Mouse (Mus musculus): ENCODE data around the gene Crybg2. TPM values are rescaled to one million over a fixed set of nuclear protein-coding genes. Genes with fewer than 3 reads are reported as not detected.

Crybg2 gene
- polyA plus RNA-seq, 1 experiment from 2014 or later, result 17.9 TPM

DNA sequence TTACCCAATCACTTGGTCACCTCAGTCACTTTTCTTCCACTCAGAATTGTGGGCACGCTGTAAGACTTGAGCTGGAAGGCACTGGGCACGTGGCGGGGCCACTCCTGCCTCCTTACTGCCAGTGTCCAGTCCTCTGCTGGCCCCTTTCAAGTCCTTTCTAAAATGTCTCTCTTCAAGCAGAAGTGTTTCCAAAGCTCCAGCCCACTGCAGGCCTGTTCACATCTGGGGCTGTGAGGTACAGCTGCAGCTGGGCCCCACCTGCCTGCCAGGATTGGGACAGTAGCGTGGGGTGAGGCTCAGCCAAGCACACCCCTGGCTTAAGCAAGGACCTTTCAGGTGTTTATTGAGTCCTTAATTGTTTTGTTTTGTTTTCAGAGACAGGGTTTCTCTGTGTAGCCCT is 53.4 kb downstream of the Crybg2 start:
- 0 out of 2 replicates have a peak, but pooled peaks cover 8% of the 10 kb centered on the region for H3K4me1 ChIP-seq (replicated peaks; ENCODE audit: control insufficient read depth, insufficient read depth, low read length)
- H3K27ac ChIP-seq (ENCODE audit: low read depth, low read length), result no peak overlapping the region
- WGBS, result 74% methylated on average over 4 of the region's 4 CpGs
- H3K4me2 ChIP-seq (replicated peaks; ENCODE audit: low read depth), result no peak overlapping the region
- no peak overlapping the region for H3K4me3 ChIP-seq (ENCODE audit: low read depth, low read length)
- TF ChIP-seq CTCF (IDR thresholded peaks at IDR 0.05; ENCODE audit: low read depth), result no peak
- ATAC-seq, result no peak
- no peaks in the 10 kb centered on the region for H3K36me3 ChIP-seq (ENCODE audit: control insufficient read depth, insufficient read depth)
- no peaks in the 10 kb centered on the region for H3K27me3 ChIP-seq (replicated peaks; ENCODE audit: control insufficient read depth, insufficient read depth, low read length)
- no peak overlapping the region for H3K9ac ChIP-seq (ENCODE audit: low read depth, low read length)
- no peaks in the 10 kb centered on the region for H3K9me3 ChIP-seq (ENCODE audit: control insufficient read depth)

DNA sequence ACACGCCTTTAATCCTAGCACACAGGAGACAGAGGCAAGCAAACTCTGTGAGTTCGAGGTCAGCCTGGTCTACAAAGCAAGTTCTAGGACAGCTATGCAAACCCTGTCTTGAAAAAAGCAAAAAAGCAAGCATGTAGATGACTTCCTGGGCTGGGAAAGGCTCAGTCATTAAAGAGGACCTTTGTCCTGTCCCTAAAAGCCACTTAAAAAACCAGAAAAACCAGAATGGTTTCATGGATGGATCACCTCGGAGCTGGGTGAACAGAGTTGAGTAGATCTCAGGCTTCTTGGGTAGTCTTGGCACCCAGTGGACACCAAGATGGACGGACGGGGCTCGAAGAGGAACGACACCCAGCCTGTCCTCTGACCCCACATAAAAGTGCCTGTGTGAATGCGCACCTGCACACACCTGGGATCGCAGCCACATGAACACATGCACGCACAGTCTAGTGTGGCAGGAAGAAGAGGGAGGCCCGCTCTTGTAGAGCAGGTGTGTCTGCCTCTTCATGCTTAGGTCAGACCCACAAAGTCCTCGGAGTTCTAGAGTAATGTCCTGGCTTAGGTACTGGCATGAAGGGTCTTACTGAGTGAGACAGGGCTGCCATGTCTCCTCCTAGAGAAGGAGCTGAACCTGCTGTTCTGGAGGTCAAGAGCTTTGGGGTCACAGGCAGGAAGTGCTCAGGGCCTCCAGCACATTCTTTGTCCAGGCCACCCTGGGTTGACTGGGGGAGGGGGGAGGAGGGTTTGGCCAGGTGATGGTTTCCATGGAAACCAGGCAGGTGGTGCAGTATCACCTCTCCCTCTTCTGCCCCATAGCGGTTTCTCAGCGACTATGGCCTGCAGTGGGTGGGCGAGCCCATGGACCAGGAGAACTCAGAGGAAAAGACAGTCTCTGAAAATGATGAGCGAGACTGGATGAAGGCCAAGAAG is 54.9 kb downstream of the Crybg2 start:
- H3K27ac ChIP-seq (ENCODE audit: low read depth, low read length), result peak overlapping the region; percentile 35; the same call in 1 of the 2 replicates
- H3K9me3 ChIP-seq (ENCODE audit: control insufficient read depth), result no peaks in the 10 kb centered on the region
- H3K9ac ChIP-seq (ENCODE audit: low read depth, low read length), result no peak overlapping the region
- H3K4me3 ChIP-seq (ENCODE audit: low read depth, low read length), result no peak overlapping the region
- ATAC-seq, result peak; percentile 40
- H3K4me1 ChIP-seq (replicated peaks; ENCODE audit: control insufficient read depth, insufficient read depth, low read length), result 0 out of 2 replicates have a peak, but pooled peaks cover 14% of the 10 kb centered on the region
- no peak for TF ChIP-seq CTCF (IDR thresholded peaks at IDR 0.05; ENCODE audit: low read depth)
- H3K36me3 ChIP-seq (ENCODE audit: control insufficient read depth, insufficient read depth), result no peaks in the 10 kb centered on the region
- 54% methylated on average over 16 of the region's 16 CpGs for WGBS
- no peak overlapping the region for H3K4me2 ChIP-seq (replicated peaks; ENCODE audit: low read depth)
- no peaks in the 10 kb centered on the region for H3K27me3 ChIP-seq (replicated peaks; ENCODE audit: control insufficient read depth, insufficient read depth, low read length)

DNA sequence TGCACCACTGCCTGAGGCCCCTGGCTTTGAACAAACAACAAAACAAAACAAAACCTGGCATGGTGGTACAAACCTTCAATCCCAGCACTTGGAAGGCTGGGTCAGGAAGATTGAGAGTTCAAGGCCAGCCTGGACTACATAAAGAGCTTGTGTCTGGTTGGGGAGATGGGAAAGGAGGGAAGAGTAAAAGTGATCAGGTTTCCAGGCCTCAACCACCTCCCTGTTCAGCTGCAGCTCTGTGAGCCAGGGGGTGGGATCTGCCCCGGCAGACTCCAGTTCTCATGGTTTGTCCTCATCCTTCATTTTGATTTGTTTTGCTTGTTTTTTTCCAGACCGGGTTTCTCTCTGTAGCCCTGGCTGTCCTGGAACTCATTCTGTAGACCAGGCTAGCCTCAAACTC is 55.9 kb downstream of the Crybg2 start:
- 81% methylated on average over 2 of the region's 2 CpGs for WGBS
- no peak for TF ChIP-seq CTCF (IDR thresholded peaks at IDR 0.05; ENCODE audit: low read depth)
- H3K9me3 ChIP-seq (ENCODE audit: control insufficient read depth), result no peaks in the 10 kb centered on the region
- H3K27ac ChIP-seq (ENCODE audit: low read depth, low read length), result no peak overlapping the region
- no peaks in the 10 kb centered on the region for H3K27me3 ChIP-seq (replicated peaks; ENCODE audit: control insufficient read depth, insufficient read depth, low read length)
- no peak for ATAC-seq
- H3K4me3 ChIP-seq (ENCODE audit: low read depth, low read length), result no peak overlapping the region
- H3K4me1 ChIP-seq (replicated peaks; ENCODE audit: control insufficient read depth, insufficient read depth, low read length), result peaks cover 19% of the 10 kb centered on the region; the same call in 1 of the 2 replicates
- H3K36me3 ChIP-seq (ENCODE audit: control insufficient read depth, insufficient read depth), result no peaks in the 10 kb centered on the region
- H3K4me2 ChIP-seq (replicated peaks; ENCODE audit: low read depth), result no peak overlapping the region
- no peak overlapping the region for H3K9ac ChIP-seq (ENCODE audit: low read depth, low read length)

- peaks cover 19% of the 10 kb centered on the region; the same call in 1 of the 2 replicates for H3K4me1 ChIP-seq (replicated peaks; ENCODE audit: control insufficient read depth, insufficient read depth, low read length)
- TF ChIP-seq CTCF (IDR thresholded peaks at IDR 0.05; ENCODE audit: low read depth), result no peak
- no peak for ATAC-seq
- H3K4me3 ChIP-seq (ENCODE audit: low read depth, low read length), result no peak overlapping the region
- WGBS, result 59% methylated on average over 8 of the region's 8 CpGs
- no peaks in the 10 kb centered on the region for H3K36me3 ChIP-seq (ENCODE audit: control insufficient read depth, insufficient read depth)
- H3K4me2 ChIP-seq (replicated peaks; ENCODE audit: low read depth), result no peak overlapping the region
- H3K9ac ChIP-seq (ENCODE audit: low read depth, low read length), result no peak overlapping the region
- H3K27ac ChIP-seq (ENCODE audit: low read depth, low read length), result no peak overlapping the region
- no peaks in the 10 kb centered on the region for H3K9me3 ChIP-seq (ENCODE audit: control insufficient read depth)
- no peaks in the 10 kb centered on the region for H3K27me3 ChIP-seq (replicated peaks; ENCODE audit: control insufficient read depth, insufficient read depth, low read length)
Observed at GRCm38 (mm10) chr4:134117012-134117411, 56.4 kb downstream of the Crybg2 start.

DNA sequence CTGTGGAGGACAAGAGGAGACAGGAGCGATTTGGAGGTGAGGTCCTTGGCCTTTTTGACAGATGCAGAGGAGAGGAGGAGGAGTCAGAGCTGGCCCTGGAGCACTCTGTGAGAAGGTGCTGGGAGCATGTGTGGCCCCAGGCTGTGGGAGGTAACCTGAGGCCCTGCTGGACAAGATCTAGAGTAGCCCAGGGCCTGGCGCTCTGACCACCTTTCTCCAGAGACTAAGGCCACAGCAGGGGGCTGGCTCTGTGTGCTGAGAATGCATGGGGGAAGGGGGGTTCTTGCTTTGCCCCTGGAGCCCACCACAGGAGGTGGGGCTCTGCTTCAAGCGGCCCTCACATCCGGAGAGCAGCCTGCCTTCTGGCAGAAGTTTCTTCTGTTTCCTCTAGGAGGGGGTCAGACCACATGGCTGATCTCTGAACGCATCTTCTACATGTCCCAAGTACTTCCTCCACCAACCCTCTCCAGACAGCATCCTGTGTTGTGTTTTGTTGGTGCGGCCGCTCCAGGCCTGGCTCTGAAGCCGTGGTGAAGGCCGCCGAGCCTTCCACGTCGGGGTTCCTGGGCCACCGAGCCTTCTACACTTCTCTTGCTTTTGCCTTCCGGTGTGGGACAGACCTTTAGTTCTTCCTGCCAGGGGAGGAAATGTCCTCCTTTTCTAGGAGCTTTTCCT is 57.6 kb downstream of the Crybg2 start:
- Histone ChIP-seq H3K27me3 (replicated peaks; ENCODE audit: control insufficient read depth, insufficient read depth, low read length) (no peaks in the 10 kb centered on the region), H3K4me1 (replicated peaks; ENCODE audit: control insufficient read depth, insufficient read depth, low read length) (peaks cover 19% of the 10 kb centered on the region; the same call in 1 of the 2 replicates), H3K9ac (ENCODE audit: low read depth, low read length) (no peak overlapping the region), H3K4me2 (replicated peaks; ENCODE audit: low read depth) (no peak overlapping the region), H3K4me3 (ENCODE audit: low read depth, low read length) (no peak overlapping the region), H3K27ac (ENCODE audit: low read depth, low read length) (no peak overlapping the region), H3K9me3 (ENCODE audit: control insufficient read depth) (no peaks in the 10 kb centered on the region), H3K36me3 (ENCODE audit: control insufficient read depth, insufficient read depth) (no peaks in the 10 kb centered on the region)
- no peak for ATAC-seq
- TF ChIP-seq CTCF (IDR thresholded peaks at IDR 0.05; ENCODE audit: low read depth), result no peak
- 74% methylated on average over 14 of the region's 14 CpGs for WGBS

DNA sequence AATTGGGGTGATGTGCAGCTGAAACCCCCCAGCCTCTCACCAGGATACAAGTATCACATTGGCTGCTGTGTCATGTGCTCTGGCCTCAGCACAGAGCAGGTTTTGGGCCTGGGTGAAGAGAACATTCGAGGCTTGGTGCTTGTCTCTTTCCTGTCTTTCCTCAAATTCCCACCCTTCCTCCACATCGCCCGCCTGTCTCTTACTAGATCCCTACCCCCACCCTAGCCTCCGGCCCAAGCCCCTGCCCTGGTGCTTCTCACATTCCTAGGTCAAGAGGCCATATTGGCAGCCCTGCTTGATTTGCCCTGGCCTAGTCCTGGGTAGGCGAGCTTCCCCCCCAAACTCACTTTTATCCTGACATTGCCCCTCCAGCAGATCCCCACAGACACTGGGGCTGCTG is 58.4 kb downstream of the Crybg2 start:
- no peak for ATAC-seq
- H3K27me3 ChIP-seq (replicated peaks; ENCODE audit: control insufficient read depth, insufficient read depth, low read length), result no peaks in the 10 kb centered on the region

More for the DNA sequence above, 58.4 kb downstream of the Crybg2 start:
- no peak for TF ChIP-seq CTCF (IDR thresholded peaks at IDR 0.05; ENCODE audit: low read depth)
- H3K9me3 ChIP-seq (ENCODE audit: control insufficient read depth), result no peaks in the 10 kb centered on the region
- no peaks in the 10 kb centered on the region for H3K36me3 ChIP-seq (ENCODE audit: control insufficient read depth, insufficient read depth)
- H3K4me1 ChIP-seq (replicated peaks; ENCODE audit: control insufficient read depth, insufficient read depth, low read length), result peaks cover 14% of the 10 kb centered on the region; the same call in 1 of the 2 replicates
- no peak overlapping the region for H3K9ac ChIP-seq (ENCODE audit: low read depth, low read length)
- no peak overlapping the region for H3K27ac ChIP-seq (ENCODE audit: low read depth, low read length)
- 80% methylated on average over 5 of the region's 5 CpGs for WGBS
- no peak overlapping the region for H3K4me2 ChIP-seq (replicated peaks; ENCODE audit: low read depth)
- no peak overlapping the region for H3K4me3 ChIP-seq (ENCODE audit: low read depth, low read length)
